Mouse (Mus musculus): Measurements from ENCODE around the gene Gm3248. TPM values are rescaled to one million over a fixed set of nuclear protein-coding genes. Genes with fewer than 3 reads are reported as not detected.
"Not testable (repeated sequence)": the region's sequence is repeated elsewhere in the genome, so short reads cannot be mapped to it uniquely, and the experiment has no call there.

Gene Gm3248
- polyA plus RNA-seq (2012; rRNA removed) = 0.59 and 0.99 TPM in 2 replicates

DNA sequence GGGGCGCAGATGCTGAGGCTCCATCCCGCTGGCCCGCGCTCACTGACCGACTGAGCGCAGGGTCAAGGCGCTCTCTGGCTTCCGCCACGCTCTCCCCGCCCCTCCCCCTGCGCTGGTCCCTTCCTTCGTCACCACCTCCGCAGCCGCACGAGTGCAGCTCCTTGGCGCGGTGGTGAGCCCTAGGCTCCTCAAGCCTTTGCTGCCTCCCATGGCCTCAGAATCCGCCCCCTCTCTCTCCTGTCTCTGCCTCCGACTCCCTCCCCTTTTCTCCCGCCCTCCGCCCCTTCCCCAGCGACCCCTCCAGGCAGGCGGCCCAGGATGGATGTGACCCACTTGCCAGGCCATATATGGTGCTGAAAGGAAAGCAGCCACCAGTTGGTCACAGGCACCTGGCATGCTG is at the start of gene Gm3248:
Gm3248 (minus strand) TSS at position 111 of the 400 bp plus-strand sequence.
- not testable (repeated sequence) for H3K27me3 ChIP-seq (ENCODE audit: control insufficient read depth, insufficient read depth, low read length); H3K4me1 ChIP-seq (ENCODE audit: control insufficient read depth, insufficient read depth, low read length); H3K27ac ChIP-seq (ENCODE audit: control insufficient read depth, insufficient read depth, low read depth, low read length); H3K36me3 ChIP-seq (ENCODE audit: control insufficient read depth, insufficient read depth, low read length)
- peak within 1 kb of the TSS; percentile 37 for H3K4me3 ChIP-seq (ENCODE audit: control insufficient read depth, low read depth, low read length)

DNA sequence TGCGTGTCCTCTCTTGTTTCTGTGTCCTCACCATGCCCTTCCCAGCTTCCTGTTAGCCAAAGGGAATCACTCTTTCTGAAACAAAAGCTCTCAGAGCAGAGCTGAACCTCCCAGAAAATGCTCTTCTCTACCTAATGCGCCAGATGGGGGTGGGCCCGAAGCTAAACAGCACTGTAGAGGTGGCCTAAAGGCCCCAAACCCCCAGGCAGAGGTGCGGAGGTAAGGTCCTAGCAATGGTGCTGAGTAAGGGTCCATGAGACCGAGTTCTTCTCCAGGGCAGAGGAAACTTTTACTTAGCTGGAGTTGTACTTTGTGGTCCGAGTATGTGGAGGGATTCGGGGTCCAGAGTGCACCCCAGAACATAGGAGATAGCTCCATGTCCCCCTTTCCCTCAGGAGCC is 25.6 kb upstream of the Gm3248 start:
- not testable (repeated sequence) for H3K4me3 ChIP-seq (ENCODE audit: control insufficient read depth, low read depth, low read length); H3K27ac ChIP-seq (ENCODE audit: control insufficient read depth, insufficient read depth, low read depth, low read length); H3K4me1 ChIP-seq (ENCODE audit: control insufficient read depth, insufficient read depth, low read length); H3K27me3 ChIP-seq (ENCODE audit: control insufficient read depth, insufficient read depth, low read length); H3K36me3 ChIP-seq (ENCODE audit: control insufficient read depth, insufficient read depth, low read length)

DNA sequence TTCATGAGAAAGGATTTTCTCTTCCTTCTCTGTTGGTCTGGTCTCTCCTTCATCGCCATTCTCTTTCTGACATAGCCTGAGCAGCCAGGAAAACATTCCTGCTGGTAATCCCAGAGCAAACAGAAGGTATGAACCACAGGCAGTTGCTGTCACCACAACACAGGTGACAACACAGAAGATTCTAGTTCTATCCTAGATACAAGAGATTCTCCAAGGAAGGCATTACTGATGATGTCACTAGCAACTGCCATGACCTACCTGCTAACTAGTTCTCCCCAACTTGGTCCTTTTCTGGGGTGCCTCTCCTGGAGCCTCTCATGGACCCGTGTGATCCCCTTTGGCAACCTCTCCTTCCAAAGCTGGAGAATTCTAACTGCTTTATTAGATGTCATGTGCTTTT is 17.5 kb upstream of the Gm3248 start, which contains the start of gene Gm3453:
Gm3453 (minus strand) TSS at position 101 of the 400 bp plus-strand sequence.
- not testable (repeated sequence) for H3K27me3 ChIP-seq (ENCODE audit: control insufficient read depth, insufficient read depth, low read length); H3K36me3 ChIP-seq (ENCODE audit: control insufficient read depth, insufficient read depth, low read length); H3K4me3 ChIP-seq (ENCODE audit: control insufficient read depth, low read depth, low read length); H3K27ac ChIP-seq (ENCODE audit: control insufficient read depth, insufficient read depth, low read depth, low read length); H3K4me1 ChIP-seq (ENCODE audit: control insufficient read depth, insufficient read depth, low read length)

GRCm38 (mm10) chr14:5962441-5962840 is 896 bp upstream of the Gm3248 start:
- not testable (repeated sequence) for H3K4me1 ChIP-seq (ENCODE audit: control insufficient read depth, insufficient read depth, low read length); H3K4me3 ChIP-seq (ENCODE audit: control insufficient read depth, low read depth, low read length); H3K27me3 ChIP-seq (ENCODE audit: control insufficient read depth, insufficient read depth, low read length); H3K36me3 ChIP-seq (ENCODE audit: control insufficient read depth, insufficient read depth, low read length); H3K27ac ChIP-seq (ENCODE audit: control insufficient read depth, insufficient read depth, low read depth, low read length)

- not testable (repeated sequence) for H3K27me3 ChIP-seq (ENCODE audit: control insufficient read depth, insufficient read depth, low read length); H3K4me1 ChIP-seq (ENCODE audit: control insufficient read depth, insufficient read depth, low read length); H3K27ac ChIP-seq (ENCODE audit: control insufficient read depth, insufficient read depth, low read depth, low read length); H3K36me3 ChIP-seq (ENCODE audit: control insufficient read depth, insufficient read depth, low read length)
- peak overlapping the region; percentile 37 for H3K4me3 ChIP-seq (ENCODE audit: control insufficient read depth, low read depth, low read length)
Measured at GRCm38 (mm10) chr14:5961102-5961501, 443 bp downstream of the Gm3248 start.

DNA sequence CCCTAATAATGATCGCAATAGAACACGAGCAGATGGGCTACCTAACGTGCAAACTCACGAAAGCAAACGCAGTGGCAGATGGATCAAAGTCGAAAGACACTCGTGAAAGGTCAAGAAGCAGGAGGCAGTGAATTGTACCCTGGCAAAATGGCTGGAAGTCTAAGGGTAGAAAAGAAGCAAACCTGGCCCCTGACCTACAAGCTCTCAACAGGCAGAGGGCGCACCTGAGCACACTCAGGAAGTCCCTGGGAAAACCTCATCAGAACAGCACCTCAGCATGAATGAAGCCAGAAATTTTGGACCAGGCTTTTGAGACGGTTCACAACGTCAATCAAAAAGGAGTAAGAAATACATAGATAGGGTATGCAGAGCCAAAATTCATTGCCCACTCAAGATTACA is 1.1 kb downstream of the Gm3248 start:
- H3K27me3 ChIP-seq (ENCODE audit: control insufficient read depth, insufficient read depth, low read length); H3K36me3 ChIP-seq (ENCODE audit: control insufficient read depth, insufficient read depth, low read length); H3K27ac ChIP-seq (ENCODE audit: control insufficient read depth, insufficient read depth, low read depth, low read length); H3K4me3 ChIP-seq (ENCODE audit: control insufficient read depth, low read depth, low read length); H3K4me1 ChIP-seq (ENCODE audit: control insufficient read depth, insufficient read depth, low read length): not testable (repeated sequence)

DNA sequence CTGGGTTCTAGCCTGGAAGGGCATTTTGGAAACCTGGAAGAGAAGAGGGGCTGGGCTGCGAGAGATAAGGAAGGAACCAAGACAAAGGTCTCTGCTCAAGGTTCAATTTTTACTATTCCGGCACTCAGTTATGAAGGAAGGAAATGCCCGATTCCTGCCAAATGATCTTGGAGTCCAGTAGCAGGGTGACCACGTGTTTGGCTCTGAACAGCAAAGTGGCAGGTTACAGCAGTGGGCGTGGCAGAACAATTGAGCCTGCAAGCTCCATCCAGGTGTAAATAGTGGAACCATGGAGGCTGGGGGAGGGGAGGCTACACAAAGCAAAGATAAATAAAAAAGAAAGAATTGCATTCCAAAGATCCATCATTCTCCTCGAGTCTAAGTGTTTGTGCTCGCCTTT is 38.3 kb downstream of the Gm3248 start:
- not testable (repeated sequence) for H3K4me1 ChIP-seq (ENCODE audit: control insufficient read depth, insufficient read depth, low read length); H3K27me3 ChIP-seq (ENCODE audit: control insufficient read depth, insufficient read depth, low read length); H3K27ac ChIP-seq (ENCODE audit: control insufficient read depth, insufficient read depth, low read depth, low read length); H3K4me3 ChIP-seq (ENCODE audit: control insufficient read depth, low read depth, low read length); H3K36me3 ChIP-seq (ENCODE audit: control insufficient read depth, insufficient read depth, low read length)

GRCm38 (mm10) chr14:5918330-5918942 is 43.1 kb downstream of the Gm3248 start:
- H3K27me3 ChIP-seq (ENCODE audit: control insufficient read depth, insufficient read depth, low read length); H3K4me1 ChIP-seq (ENCODE audit: control insufficient read depth, insufficient read depth, low read length); H3K4me3 ChIP-seq (ENCODE audit: control insufficient read depth, low read depth, low read length): not testable (repeated sequence)

DNA sequence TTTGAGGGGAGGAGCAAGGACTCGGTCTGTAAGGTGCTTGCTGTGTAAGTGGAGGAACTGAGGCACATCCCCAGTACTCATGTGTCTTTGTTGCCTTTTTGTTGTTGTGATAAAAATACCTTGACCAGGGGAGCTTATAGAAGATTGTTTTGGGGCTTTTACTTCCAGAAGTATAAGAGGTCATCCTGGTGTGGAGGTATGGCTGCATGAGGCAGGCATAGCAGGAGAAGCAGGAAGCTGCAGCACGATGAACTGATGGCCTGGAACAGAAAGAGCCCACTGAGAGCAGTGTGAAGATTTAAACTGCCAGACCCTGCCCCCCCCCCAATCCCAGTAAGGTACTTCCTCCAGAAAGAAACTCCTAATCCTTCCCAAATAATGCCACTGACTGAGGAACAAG is 47.8 kb downstream of the Gm3248 start:
- H3K27me3 ChIP-seq (ENCODE audit: control insufficient read depth, insufficient read depth, low read length); H3K36me3 ChIP-seq (ENCODE audit: control insufficient read depth, insufficient read depth, low read length); H3K4me1 ChIP-seq (ENCODE audit: control insufficient read depth, insufficient read depth, low read length); H3K27ac ChIP-seq (ENCODE audit: control insufficient read depth, insufficient read depth, low read depth, low read length); H3K4me3 ChIP-seq (ENCODE audit: control insufficient read depth, low read depth, low read length): not testable (repeated sequence)

More at GRCm38 (mm10) chr14:5918330-5918942, 43.1 kb downstream of the Gm3248 start:
- not testable (repeated sequence) for H3K27ac ChIP-seq (ENCODE audit: control insufficient read depth, insufficient read depth, low read depth, low read length); H3K36me3 ChIP-seq (ENCODE audit: control insufficient read depth, insufficient read depth, low read length)

Other genes starting within 250 kb of the Gm3248 start
- gene Gm3373, start 220.2 kb downstream of the Gm3248 start, polyA plus RNA-seq (2012; rRNA removed) = 3.9 and 6.4 TPM in 2 replicates
- gene Gm3383, start 153.8 kb downstream of the Gm3248 start, polyA plus RNA-seq (2012; rRNA removed) = 2.3 and 2.5 TPM in 2 replicates
- 6.0 and 10.2 TPM in 2 replicates for gene Gm3424, start 131.4 kb downstream of the Gm3248 start, polyA plus RNA-seq (2012; rRNA removed)
- 0.36 and 0.47 TPM in 2 replicates for gene Gm8237, start 81.4 kb downstream of the Gm3248 start, polyA plus RNA-seq (2012; rRNA removed)
- gene Gm3453, start 17.4 kb upstream of the Gm3248 start, polyA plus RNA-seq (2012; rRNA removed) = 6.4 and 6.5 TPM in 2 replicates
- gene Gm6337, start 96.5 kb upstream of the Gm3248 start, polyA plus RNA-seq (2012; rRNA removed) = 5.4 and 5.6 TPM in 2 replicates
- 0.57 TPM in 2 replicates for gene Gm8206, start 132.2 kb upstream of the Gm3248 start, polyA plus RNA-seq (2012; rRNA removed)
- gene Gm3468, start 146.9 kb upstream of the Gm3248 start, polyA plus RNA-seq (2012; rRNA removed) = 0.42 and 0.64 TPM in 2 replicates
- 12.6 and 17.1 TPM in 2 replicates for gene Gm3476, start 164.1 kb upstream of the Gm3248 start, polyA plus RNA-seq (2012; rRNA removed)